Mouse (Mus musculus) MEL (cell line): ENCODE measurements around the gene Tomm22.

ENCODE experiments used
- BHLHE40 ChIP-seq: IDR thresholded peaks from 2 replicates; pipeline ENCODE4 v1.6.1; 2012; ENCODE audit warnings: low read depth, mild to moderate bottlenecking, inconsistent platforms, low read length, improper control_type of control experiment, borderline replicate concordance
- CHD1 ChIP-seq: IDR thresholded peaks from 2 replicates; pipeline ENCODE4 v1.6.1; 2012; ENCODE audit warnings: low read depth, mild to moderate bottlenecking, inconsistent platforms, low read length, improper control_type of control experiment
- CTCF ChIP-seq, 3 experiments: IDR thresholded peaks in 2 of 3; conservative IDR thresholded peaks in 1 of 3; 2 replicates each; pipeline ENCODE4 v1.5.1; 2011 to 2012; ENCODE audit warnings: low read length in 3 of 3, low read depth in 2 of 3, mild to moderate bottlenecking in 2 of 3, improper control_type of control experiment in 1 of 3, inconsistent platforms in 1 of 3, mixed read lengths in 1 of 3, moderate library complexity in 1 of 3; ENCODE audit not compliant: control insufficient read depth in 1 of 3, insufficient read depth in 1 of 3, poor library complexity in 1 of 3, severe bottlenecking in 1 of 3
- EP300 ChIP-seq, 2 experiments: IDR thresholded peaks; 2 replicates each; pipeline ENCODE4 v1.6.1; 2011; ENCODE audit warnings: improper control_type of control experiment in 2 of 2, low read length in 2 of 2, low read depth in 1 of 2, mild to moderate bottlenecking in 1 of 2
- HCFC1 ChIP-seq: IDR thresholded peaks from 2 replicates; pipeline ENCODE4 v1.6.1; 2012; ENCODE audit warnings: low read depth, mild to moderate bottlenecking, inconsistent platforms, low read length, improper control_type of control experiment, moderate library complexity
- MAX ChIP-seq: IDR thresholded peaks from 2 replicates; pipeline ENCODE4 v1.6.1; 2011; ENCODE audit warnings: low read length, improper control_type of control experiment
- POLR2A ChIP-seq, 2 experiments: IDR thresholded peaks; 2 replicates each; pipeline ENCODE4 v1.6.1; 2011 to 2012; ENCODE audit warnings: low read length in 2 of 2, mild to moderate bottlenecking in 2 of 2, control low read depth in 1 of 2, improper control_type of control experiment in 1 of 2, low read depth in 1 of 2, moderate library complexity in 1 of 2; ENCODE audit not compliant: control insufficient read depth in 1 of 2, insufficient read depth in 1 of 2, poor library complexity in 1 of 2
- POLR2AphosphoS5 ChIP-seq: IDR thresholded peaks from 2 replicates; pipeline ENCODE4 v1.6.1; 2012; ENCODE audit warnings: low read depth, borderline replicate concordance, mild to moderate bottlenecking, inconsistent platforms, low read length, moderate library complexity, mixed read lengths
- RCOR1 ChIP-seq: IDR thresholded peaks from 2 replicates; pipeline ENCODE4 v1.6.1; 2012; ENCODE audit warnings: low read depth, mild to moderate bottlenecking, inconsistent platforms, low read length, improper control_type of control experiment
- TAL1 ChIP-seq: IDR thresholded peaks from 2 replicates; pipeline ENCODE4 v1.6.1; 2012; ENCODE audit warnings: mild to moderate bottlenecking, inconsistent platforms, low read length, moderate library complexity, mixed read lengths
- TCF12 ChIP-seq: IDR thresholded peaks from 2 replicates; pipeline ENCODE4 v1.6.1; 2014; ENCODE audit warnings: low read depth, mild to moderate bottlenecking, inconsistent platforms, low read length, improper control_type of control experiment, moderate library complexity
- UBTF ChIP-seq: IDR thresholded peaks from 2 replicates; pipeline ENCODE4 v1.6.1; 2012; ENCODE audit warnings: low read depth, mild to moderate bottlenecking, inconsistent platforms, low read length, improper control_type of control experiment, moderate library complexity, borderline replicate concordance; ENCODE audit not compliant: insufficient read depth
- USF2 ChIP-seq, 2 experiments: IDR thresholded peaks; 2 replicates each; pipeline ENCODE4 v1.6.1; 2011 to 2012; ENCODE audit warnings: improper control_type of control experiment in 2 of 2, low read length in 2 of 2, borderline replicate concordance in 1 of 2, inconsistent platforms in 1 of 2, low read depth in 1 of 2, mild to moderate bottlenecking in 1 of 2; ENCODE audit not compliant: insufficient read depth in 1 of 2

GRCm38 (mm10) chr15:79691023-79691508 is 20.4 kb downstream of the Tomm22 start:
- TF ChIP-seq EP300 (IDR thresholded peaks at IDR 0.05; ENCODE audit: low read depth in 1 of 2, low read length in 2 of 2) (no peak), CTCF (IDR thresholded peaks at IDR 0.05 in 2 of 3, conservative IDR thresholded peaks at IDR 0.05 in 1 of 3; ENCODE audit: control insufficient read depth in 1 of 3, insufficient read depth in 1 of 3, low read depth in 2 of 3, low read length in 3 of 3, poor library complexity in 1 of 3, severe bottlenecking in 1 of 3) (no peak), HCFC1 (no peak), POLR2A (IDR thresholded peaks at IDR 0.05; ENCODE audit: control insufficient read depth in 1 of 2, insufficient read depth in 1 of 2, low read depth in 1 of 2, low read length in 2 of 2, poor library complexity in 1 of 2) (0 out of 4 replicates have a peak, but pooled peaks of 1 of the 2 experiments have one; percentile 7), BHLHE40 (no peak), MAX (no peak), USF2 (IDR thresholded peaks at IDR 0.05; ENCODE audit: borderline replicate concordance in 1 of 2, insufficient read depth in 1 of 2, low read depth in 1 of 2, low read length in 2 of 2) (no peak), RCOR1 (no peak), UBTF (no peak), TCF12 (no peak), CHD1 (no peak), POLR2AphosphoS5 (no peak), TAL1 (no peak)
